Mouse (Mus musculus) mesoderm, embryonic 11.5 days (tissue): ENCODE results near the gene Tex14.
"Not testable (repeated sequence)": the region's sequence is repeated elsewhere in the genome, so short reads cannot be mapped to it uniquely, and the experiment has no call there.

ENCODE experiments used
- DNase-seq: peaks from one replicate; pipeline ENCODE4 v3.0.0-alpha.2; 2012; ENCODE audit warnings: low read depth, low spot score

Tex14 gene

GRCm38 (mm10) chr11:87471699-87471997 is 66.8 kb downstream of the Tex14 start:
- not testable (repeated sequence) for DNase-seq

- not testable (repeated sequence) for DNase-seq
Observed at GRCm38 (mm10) chr11:87472058-87472457, 67.2 kb downstream of the Tex14 start.

- DNase-seq: not testable (repeated sequence)
Observed at GRCm38 (mm10) chr11:87479172-87479571, 74.3 kb downstream of the Tex14 start.

GRCm38 (mm10) chr11:87483796-87484326 is 79.0 kb downstream of the Tex14 start:
- no peak for DNase-seq

- no peak for DNase-seq
Observed at GRCm38 (mm10) chr11:87488948-87489347, 84.1 kb downstream of the Tex14 start.

- DNase-seq: no peak
Observed at GRCm38 (mm10) chr11:87504690-87505214, 99.9 kb downstream of the Tex14 start.

GRCm38 (mm10) chr11:87506502-87506901 is 101.6 kb downstream of the Tex14 start:
- DNase-seq: no peak

GRCm38 (mm10) chr11:87507043-87507442 is 102.2 kb downstream of the Tex14 start:
- no peak for DNase-seq

GRCm38 (mm10) chr11:87519260-87519659 is 114.4 kb downstream of the Tex14 start:
- DNase-seq: peak; percentile 56

- no peak for DNase-seq
Observed at GRCm38 (mm10) chr11:87523466-87523865, 118.6 kb downstream of the Tex14 start.

- DNase-seq: no peak
Observed at GRCm38 (mm10) chr11:87523967-87524366, 119.1 kb downstream of the Tex14 start.

GRCm38 (mm10) chr11:87524780-87525179 is 119.9 kb downstream of the Tex14 start:
- DNase-seq: no peak

- no peak for DNase-seq
Observed at GRCm38 (mm10) chr11:87527364-87527763, 122.5 kb downstream of the Tex14 start.

GRCm38 (mm10) chr11:87527990-87528389 is 123.1 kb downstream of the Tex14 start:
- no peak for DNase-seq

GRCm38 (mm10) chr11:87531695-87532094 is 126.8 kb downstream of the Tex14 start:
- no peak for DNase-seq

- no peak for DNase-seq
Observed at GRCm38 (mm10) chr11:87542285-87542684, 137.4 kb downstream of the Tex14 start.

GRCm38 (mm10) chr11:87542906-87543305 is 138.0 kb downstream of the Tex14 start:
- no peak for DNase-seq

- no peak for DNase-seq
Observed at GRCm38 (mm10) chr11:87553342-87553741, 148.5 kb downstream of the Tex14 start.

GRCm38 (mm10) chr11:87554386-87554785 is 149.5 kb downstream of the Tex14 start:
- DNase-seq: no peak

GRCm38 (mm10) chr11:87555106-87555703 is 150.3 kb downstream of the Tex14 start:
- DNase-seq: no peak

GRCm38 (mm10) chr11:87561208-87561607 is 156.3 kb downstream of the Tex14 start:
- no peak for DNase-seq

GRCm38 (mm10) chr11:87566501-87566900 is 161.6 kb downstream of the Tex14 start, which contains the start of gene Gm11492:
Gene Gm11492 (plus strand): TSS chr11:87566653.
- DNase-seq: no peak

GRCm38 (mm10) chr11:87568255-87568953 is 163.5 kb downstream of the Tex14 start, which contains the start of gene Sept4:
Gene Sept4 (plus strand): TSS chr11:87568903.
- DNase-seq: no peak
